Mouse (Mus musculus) olfactory bulb, adult 2 months (tissue): ENCODE results near the gene Nfatc2.

Experiments used
- CTCF ChIP-seq: fragments of 200-500 bp; IDR thresholded peaks from 2 replicates; pipeline ENCODE4 v1.5.1; 2012; ENCODE audit warnings: low read depth, mild to moderate bottlenecking, low read length, moderate library complexity; ENCODE audit not compliant: insufficient read depth
- POLR2A ChIP-seq: fragments of 200-500 bp; IDR thresholded peaks from 2 replicates; pipeline ENCODE4 v1.6.1; 2012; ENCODE audit warnings: mild to moderate bottlenecking, low read depth, low read length, moderate library complexity; ENCODE audit not compliant: insufficient read depth

- no peak for TF ChIP-seq CTCF
- TF ChIP-seq POLR2A, result no peak
These were observed 160.0 kb downstream of the Nfatc2 start for GRCm38 (mm10) chr2:168441494-168441893.
